Mouse (Mus musculus) bone marrow, adult 2 months (tissue): ENCODE results near the gene Aldh5a1. TPM values are rescaled to one million over a fixed set of nuclear protein-coding genes. Genes with fewer than 3 reads are reported as not detected.

Source experiments
- H3K27ac ChIP-seq: fragments of 200-500 bp; 2 replicates; pipeline ENCODE4 v1.5.1; 2012; ENCODE audit warnings: low read depth, mild to moderate bottlenecking, control low read depth, inconsistent platforms, low read length; ENCODE audit not compliant: control insufficient read depth, poor library complexity, insufficient read depth
- H3K4me1 ChIP-seq: fragments of 200-500 bp; 2 replicates; pipeline ENCODE4 v1.6.1; 2011; ENCODE audit warnings: low read length; ENCODE audit not compliant: control insufficient read depth, insufficient read depth
- H3K4me3 ChIP-seq: fragments of 200-500 bp; replicated peaks from 2 replicates; pipeline ENCODE3; 2011; ENCODE audit warnings: mild to moderate bottlenecking, low read depth, low read length, control low read depth; ENCODE audit not compliant: control insufficient read depth
- CTCF ChIP-seq: fragments of 200-500 bp; IDR thresholded peaks from 2 replicates; pipeline ENCODE4 v1.5.1; 2011; ENCODE audit warnings: low read length, control low read depth; ENCODE audit not compliant: control insufficient read depth, insufficient read depth
- POLR2A ChIP-seq: fragments of 200-500 bp; IDR thresholded peaks from 2 replicates; pipeline ENCODE4 v1.6.1; 2011; ENCODE audit warnings: low read depth, mild to moderate bottlenecking, control low read depth, low read length, borderline replicate concordance; ENCODE audit not compliant: control insufficient read depth
- WGBS: fragments of 180-500 bp; shearing (Covaris S2); methylation state at CpG from one replicate; pipeline ENCODE4 v1.1.7; 2018; 5-methylcytosine and 5-hydroxymethylcytosine counted together
- polyA plus RNA-seq: library from polyadenylated mRNA; stranded (reverse); fragments of >200 nt; gene quantifications from 2 replicates; pipeline ENCODE4 v1.2.4, GENCODE M21; 2011; ENCODE audit warnings: low replicate concordance; ENCODE audit not compliant: missing spikeins, insufficient read depth, insufficient read length

The Aldh5a1 gene
- polyA plus RNA-seq, 1 experiment = 1.3 TPM

DNA sequence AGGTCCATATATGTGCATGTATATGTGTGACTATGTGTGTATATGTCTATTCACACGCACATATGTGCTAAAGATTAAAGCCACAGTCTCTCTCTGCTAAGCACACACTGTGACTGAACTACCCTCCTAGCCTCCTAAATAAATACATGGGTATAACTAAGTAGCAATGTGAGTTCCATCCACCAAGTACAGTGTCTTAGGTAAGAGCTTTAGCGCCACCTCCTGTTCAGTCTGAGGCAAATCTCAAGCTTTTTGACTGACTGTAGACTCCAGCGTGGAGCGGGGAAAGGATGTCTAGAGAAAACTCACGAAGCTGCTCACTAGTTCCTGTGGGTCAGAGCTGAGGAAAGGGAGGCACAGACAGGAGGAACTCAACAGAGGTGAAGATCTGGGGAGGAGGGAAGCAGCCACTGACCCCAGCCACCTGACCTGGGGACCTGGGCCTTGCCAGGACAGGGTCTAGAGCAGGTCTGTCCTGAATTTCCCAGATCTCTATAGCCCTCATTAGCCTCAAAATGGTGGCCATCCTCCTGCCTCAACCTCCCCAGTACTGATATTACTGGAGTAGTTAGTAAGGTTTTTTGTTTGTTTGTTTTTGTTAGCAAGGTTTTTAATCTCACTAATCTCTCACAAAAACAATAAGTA, 17.0 kb downstream of the Aldh5a1 start:
- Histone ChIP-seq H3K27ac (no peak overlapping the region), H3K4me1 (no peaks in the 10 kb centered on the region), H3K4me3 (no peak overlapping the region)
- TF ChIP-seq CTCF (peak; percentile 32; the same call in 1 of the 2 replicates), POLR2A (no peak)
- WGBS = 22% methylated on average over 5 of the region's 5 CpGs

DNA sequence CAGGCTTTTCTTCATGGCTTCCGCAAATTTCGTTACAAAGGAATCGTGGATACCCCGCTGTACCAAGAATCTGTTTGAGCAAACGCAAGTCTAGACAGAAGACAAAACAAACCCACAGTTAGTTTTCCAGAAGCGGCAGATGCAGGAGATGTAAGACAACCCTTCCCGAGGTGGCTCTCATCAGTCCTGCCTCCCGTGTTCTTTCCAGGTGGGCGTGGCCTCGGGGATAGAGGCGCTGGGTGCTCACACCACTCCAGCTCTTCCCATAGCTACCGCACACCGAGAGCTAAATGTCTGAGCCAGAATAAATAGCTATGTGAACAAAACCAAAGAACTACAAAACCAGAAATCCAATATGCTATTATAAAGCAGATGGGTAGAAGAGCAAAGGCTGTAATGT, 21.6 kb downstream of the Aldh5a1 start:
- Histone ChIP-seq H3K4me3 (no peak overlapping the region), H3K27ac (no peak overlapping the region), H3K4me1 (no peaks in the 10 kb centered on the region)
- TF ChIP-seq POLR2A = no peak
- TF ChIP-seq CTCF = no peak
- WGBS = 80% methylated on average over 13 of the region's 13 CpGs

DNA sequence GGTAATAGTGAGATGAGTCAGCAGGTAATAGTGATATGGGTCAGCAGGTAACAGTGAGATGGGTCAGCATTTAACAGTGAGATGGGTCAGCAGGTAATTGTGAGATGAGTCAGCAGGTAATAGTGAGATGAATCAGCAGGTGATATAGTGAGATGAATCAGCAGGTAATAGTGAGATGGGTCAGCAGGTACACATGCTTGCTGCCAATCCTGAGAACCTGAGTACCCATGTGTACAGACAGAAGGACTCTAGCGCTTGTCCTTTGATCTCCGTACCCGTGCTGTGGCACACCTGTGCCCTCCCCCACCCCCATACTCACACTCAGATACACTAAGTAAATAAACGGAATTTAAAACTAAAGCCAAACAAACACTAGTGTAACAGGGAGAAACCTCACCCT, 22.5 kb downstream of the Aldh5a1 start:
- 92% methylated on average over 4 of the region's 4 CpGs for WGBS
- TF ChIP-seq POLR2A (no peak), CTCF (no peak)
- Histone ChIP-seq H3K27ac (no peak overlapping the region), H3K4me3 (no peak overlapping the region), H3K4me1 (no peaks in the 10 kb centered on the region)

DNA sequence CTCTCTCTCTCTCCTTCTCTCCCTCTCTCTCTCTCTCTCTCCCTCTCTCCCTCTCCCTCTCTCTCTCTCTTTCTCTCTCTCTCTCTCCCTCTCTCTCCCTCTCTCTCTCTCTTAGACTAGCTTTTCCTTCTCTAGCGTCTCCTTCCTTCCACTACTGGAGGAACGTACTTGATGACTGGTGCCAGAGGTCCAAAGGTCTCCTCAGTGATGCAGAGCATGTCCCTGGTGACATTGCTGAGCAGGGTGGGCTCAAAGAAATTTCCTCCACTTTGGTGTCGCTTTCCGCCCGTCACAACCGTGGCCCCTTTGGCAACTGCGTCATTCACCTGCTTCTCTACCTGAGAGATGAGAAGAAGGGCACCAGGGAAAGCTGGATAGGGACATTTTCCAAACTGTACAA, 23.9 kb downstream of the Aldh5a1 start:
- Histone ChIP-seq H3K4me3 (no peak overlapping the region), H3K4me1 (no peaks in the 10 kb centered on the region), H3K27ac (no peak overlapping the region)
- no peak for TF ChIP-seq POLR2A
- TF ChIP-seq CTCF = no peak
- WGBS = 85% methylated on average over 7 of the region's 7 CpGs

DNA sequence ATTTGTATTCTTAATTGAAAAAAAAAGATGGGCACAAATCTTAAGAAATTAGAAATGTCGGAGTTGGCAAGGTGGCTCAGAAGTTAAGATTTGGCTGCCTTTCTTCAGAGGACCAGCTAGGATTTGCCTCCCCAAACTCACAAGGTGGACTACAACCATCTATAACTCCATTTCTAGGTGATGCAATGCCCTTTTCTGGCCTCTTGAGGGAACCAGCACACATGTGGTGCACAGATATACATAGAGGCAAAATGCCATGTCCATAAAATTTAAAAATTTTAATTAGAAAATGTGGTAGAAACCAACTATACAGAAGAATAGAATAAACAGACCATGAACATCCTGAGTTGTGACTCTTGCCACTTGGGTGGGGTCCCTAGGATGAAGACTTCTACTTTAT, 28.3 kb downstream of the Aldh5a1 start:
- no peak for TF ChIP-seq POLR2A
- TF ChIP-seq CTCF = no peak
- Histone ChIP-seq H3K27ac (no peak overlapping the region), H3K4me3 (no peak overlapping the region), H3K4me1 (no peaks in the 10 kb centered on the region)
- 82% methylated on average over 1 of the region's 1 CpGs for WGBS

DNA sequence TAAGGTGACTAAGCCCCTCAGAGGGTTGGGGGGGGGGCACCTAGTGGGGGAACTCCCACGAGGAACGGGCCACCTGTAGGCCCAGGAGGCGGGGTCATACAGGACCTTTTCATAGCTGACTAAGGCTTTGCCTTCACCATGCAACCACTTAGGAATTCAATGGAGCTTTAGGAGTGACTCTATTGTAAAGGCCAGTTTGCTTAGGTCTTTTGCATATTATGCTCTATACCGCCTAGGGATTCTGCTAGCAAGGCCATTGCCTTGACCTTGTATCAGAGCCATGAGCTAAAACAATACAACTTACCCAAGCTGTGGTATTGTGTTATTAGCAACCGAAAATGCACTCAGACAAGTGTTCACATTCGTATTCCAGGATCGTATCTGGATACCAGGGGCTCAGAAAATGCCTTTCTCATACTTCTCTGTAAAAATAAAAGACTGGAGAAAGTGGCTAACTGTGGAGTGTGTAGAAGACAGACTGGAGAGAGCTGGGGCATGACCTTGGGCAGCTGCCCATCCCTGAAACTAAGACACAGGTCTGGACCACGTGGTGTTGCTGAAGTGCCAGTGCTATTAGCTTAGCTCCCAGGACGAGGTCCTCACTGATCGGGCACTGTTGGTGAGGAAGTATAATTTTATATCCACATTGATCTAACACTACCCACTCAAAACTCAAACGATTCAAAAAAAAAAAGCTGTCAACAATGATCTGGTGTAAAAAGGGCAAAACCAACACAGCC, 30.5 kb downstream of the Aldh5a1 start:
- Histone ChIP-seq H3K4me1 (no peaks in the 10 kb centered on the region), H3K27ac (no peak overlapping the region), H3K4me3 (no peak overlapping the region)
- TF ChIP-seq POLR2A = no peak
- WGBS = 81% methylated on average over 11 of the region's 11 CpGs

DNA sequence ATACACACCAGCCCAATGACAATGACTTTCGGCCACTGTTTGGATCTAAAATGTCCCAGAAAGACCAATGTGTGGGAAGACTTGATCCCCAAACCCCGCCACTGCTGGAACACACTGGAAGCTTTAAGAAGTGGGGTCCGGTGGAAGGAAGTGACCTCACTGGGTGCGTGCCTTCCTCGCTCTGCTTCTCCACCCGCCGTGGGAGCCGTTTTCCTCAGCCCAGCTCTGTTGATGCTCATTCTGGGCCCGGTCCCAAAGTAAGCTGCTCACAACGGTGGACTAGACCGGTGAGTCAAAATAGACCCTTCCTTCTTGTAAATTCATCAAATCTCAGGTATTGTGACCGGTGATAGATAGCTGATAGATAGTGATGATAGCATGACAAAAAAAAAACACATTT, 32.0 kb downstream of the Aldh5a1 start:
- H3K4me3 ChIP-seq = no peak overlapping the region
- no peak overlapping the region for H3K27ac ChIP-seq
- no peaks in the 10 kb centered on the region for H3K4me1 ChIP-seq
- WGBS = 80% methylated on average over 12 of the region's 12 CpGs
- TF ChIP-seq CTCF (no peak), POLR2A (no peak)

DNA sequence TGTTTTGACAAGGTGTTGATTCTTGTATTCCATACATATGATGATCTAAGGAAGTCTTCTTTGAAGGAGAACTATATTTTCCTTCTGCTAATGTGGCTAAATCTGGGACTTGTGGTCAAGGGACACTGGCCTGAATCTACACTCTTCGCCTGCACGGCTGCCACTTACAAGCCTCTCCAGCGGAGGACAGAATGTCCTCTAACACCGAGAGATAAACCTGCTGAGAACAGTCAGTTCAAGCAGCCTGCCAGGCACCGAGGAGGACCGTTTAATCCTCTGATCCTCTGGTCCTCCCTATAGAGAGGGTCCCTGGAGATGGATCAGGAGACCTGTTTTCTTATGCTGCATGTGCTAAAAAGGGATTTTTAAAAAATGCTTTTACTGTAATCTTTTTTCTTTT, 34.0 kb downstream of the Aldh5a1 start:
- 72% methylated on average over 6 of the region's 6 CpGs for WGBS
- Histone ChIP-seq H3K4me1 (no peaks in the 10 kb centered on the region), H3K4me3 (no peak overlapping the region), H3K27ac (no peak overlapping the region)
- TF ChIP-seq POLR2A (no peak), CTCF (no peak)

DNA sequence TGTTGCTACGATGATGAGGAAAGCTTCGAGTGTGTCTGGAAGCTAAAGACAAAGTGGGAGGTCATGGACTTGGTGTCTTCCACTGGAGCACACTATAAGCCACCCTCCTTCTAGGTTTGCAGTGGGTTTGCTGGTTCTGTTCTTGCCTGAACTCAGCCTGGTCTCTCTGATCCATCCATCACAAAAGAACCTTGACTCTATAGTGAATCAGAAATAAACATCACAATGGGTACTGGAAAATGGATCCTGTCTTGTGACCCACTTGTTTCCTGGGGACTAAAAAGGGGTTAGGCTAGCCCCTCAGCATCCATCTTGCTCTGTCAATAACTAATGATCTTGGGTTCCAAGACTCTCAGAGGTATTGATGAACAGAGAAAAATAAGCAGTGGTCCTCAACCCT, 35.5 kb downstream of the Aldh5a1 start:
- Histone ChIP-seq H3K27ac (no peak overlapping the region), H3K4me3 (no peak overlapping the region), H3K4me1 (no peaks in the 10 kb centered on the region)
- 83% methylated on average over 2 of the region's 2 CpGs for WGBS
- TF ChIP-seq POLR2A = no peak
- no peak for TF ChIP-seq CTCF
